Mouse (Mus musculus): ENCODE measurements around the gene Itpr2. TPM values are rescaled to one million over a fixed set of nuclear protein-coding genes. Genes with fewer than 3 reads are reported as not detected.

Gene Itpr2
- polyA plus RNA-seq, 1 experiment from 2014 or later: 5.9 TPM

- Histone ChIP-seq H3K4me3 (ENCODE audit: low read depth, low read length) (no peak overlapping the region), H3K36me3 (ENCODE audit: control insufficient read depth, insufficient read depth, low read length) (no peaks in the 10 kb centered on the region), H3K4me1 (replicated peaks; ENCODE audit: control insufficient read depth, insufficient read depth, low read length) (no peaks in the 10 kb centered on the region), H3K9ac (ENCODE audit: low read depth, low read length) (no peak overlapping the region; the same call in 1 of the 2 replicates), H3K27me3 (ENCODE audit: control insufficient read depth, insufficient read depth, low read length) (no peaks in the 10 kb centered on the region), H3K9me3 (ENCODE audit: control insufficient read depth, low read length) (no peaks in the 10 kb centered on the region), H3K27ac (ENCODE audit: low read depth, low read length) (no peak overlapping the region), H3K4me2 (replicated peaks; ENCODE audit: low read depth, low read length) (no peak overlapping the region)
- DNase-seq (ENCODE audit: low spot score) (no peak), ATAC-seq (ENCODE audit: low FRiP score) (no peak)
- 80% methylated on average over 3 of the region's 3 CpGs for WGBS
Measured at GRCm38 (mm10) chr6:146488749-146489148, 13.3 kb downstream of the Itpr2 start.

- Histone ChIP-seq H3K9me3 (ENCODE audit: control insufficient read depth, low read length) (no peaks in the 10 kb centered on the region), H3K4me3 (ENCODE audit: low read depth, low read length) (no peak overlapping the region), H3K36me3 (ENCODE audit: control insufficient read depth, insufficient read depth, low read length) (no peaks in the 10 kb centered on the region), H3K4me2 (replicated peaks; ENCODE audit: low read depth, low read length) (no peak overlapping the region), H3K27me3 (ENCODE audit: control insufficient read depth, insufficient read depth, low read length) (no peaks in the 10 kb centered on the region), H3K9ac (ENCODE audit: low read depth, low read length) (no peak overlapping the region), H3K4me1 (replicated peaks; ENCODE audit: control insufficient read depth, insufficient read depth, low read length) (no peaks in the 10 kb centered on the region), H3K27ac (ENCODE audit: low read depth, low read length) (no peak overlapping the region)
- DNase-seq (ENCODE audit: low spot score) (no peak), ATAC-seq (ENCODE audit: low FRiP score) (no peak)
- 75% methylated on average over 9 of the region's 9 CpGs for WGBS
Measured at GRCm38 (mm10) chr6:146487079-146487478, 14.9 kb downstream of the Itpr2 start.

GRCm38 (mm10) chr6:146486073-146486472 is 15.9 kb downstream of the Itpr2 start:
- H3K36me3 ChIP-seq (ENCODE audit: control insufficient read depth, insufficient read depth, low read length): no peaks in the 10 kb centered on the region
- ATAC-seq (ENCODE audit: low FRiP score) (no peak), DNase-seq (ENCODE audit: low spot score) (no peak)
- WGBS: 68% methylated on average over 4 of the region's 4 CpGs
- H3K27ac ChIP-seq (ENCODE audit: low read depth, low read length): no peak overlapping the region
- no peak overlapping the region for H3K4me2 ChIP-seq (replicated peaks; ENCODE audit: low read depth, low read length)
- H3K4me1 ChIP-seq (replicated peaks; ENCODE audit: control insufficient read depth, insufficient read depth, low read length): no peaks in the 10 kb centered on the region
- no peak overlapping the region for H3K4me3 ChIP-seq (ENCODE audit: low read depth, low read length)
- H3K27me3 ChIP-seq (ENCODE audit: control insufficient read depth, insufficient read depth, low read length): no peaks in the 10 kb centered on the region
- no peaks in the 10 kb centered on the region for H3K9me3 ChIP-seq (ENCODE audit: control insufficient read depth, low read length)
- no peak overlapping the region for H3K9ac ChIP-seq (ENCODE audit: low read depth, low read length)

GRCm38 (mm10) chr6:146481441-146481840 is 20.6 kb downstream of the Itpr2 start:
- no peaks in the 10 kb centered on the region for H3K27me3 ChIP-seq (ENCODE audit: control insufficient read depth, insufficient read depth, low read length)
- H3K9ac ChIP-seq (ENCODE audit: low read depth, low read length): no peak overlapping the region
- no peaks in the 10 kb centered on the region for H3K36me3 ChIP-seq (ENCODE audit: control insufficient read depth, insufficient read depth, low read length)
- no peak overlapping the region for H3K27ac ChIP-seq (ENCODE audit: low read depth, low read length)
- no peaks in the 10 kb centered on the region for H3K9me3 ChIP-seq (ENCODE audit: control insufficient read depth, low read length)
- H3K4me1 ChIP-seq (replicated peaks; ENCODE audit: control insufficient read depth, insufficient read depth, low read length): no peaks in the 10 kb centered on the region
- no peak for DNase-seq (ENCODE audit: low spot score)
- no peak for ATAC-seq (ENCODE audit: low FRiP score)
- H3K4me3 ChIP-seq (ENCODE audit: low read depth, low read length): no peak overlapping the region
- H3K4me2 ChIP-seq (replicated peaks; ENCODE audit: low read depth, low read length): no peak overlapping the region
- 76% methylated on average over 6 of the region's 6 CpGs for WGBS

- no peak overlapping the region for H3K4me3 ChIP-seq (ENCODE audit: low read depth, low read length)
- 83% methylated on average over 3 of the region's 3 CpGs for WGBS
- H3K4me1 ChIP-seq (replicated peaks; ENCODE audit: control insufficient read depth, insufficient read depth, low read length): no peaks in the 10 kb centered on the region
- H3K9ac ChIP-seq (ENCODE audit: low read depth, low read length): no peak overlapping the region
- no peak overlapping the region for H3K4me2 ChIP-seq (replicated peaks; ENCODE audit: low read depth, low read length)
- no peak overlapping the region for H3K27ac ChIP-seq (ENCODE audit: low read depth, low read length)
- no peaks in the 10 kb centered on the region for H3K36me3 ChIP-seq (ENCODE audit: control insufficient read depth, insufficient read depth, low read length)
- H3K27me3 ChIP-seq (ENCODE audit: control insufficient read depth, insufficient read depth, low read length): no peaks in the 10 kb centered on the region
- ATAC-seq (ENCODE audit: low FRiP score): no peak
- no peak for DNase-seq (ENCODE audit: low spot score)
- H3K9me3 ChIP-seq (ENCODE audit: control insufficient read depth, low read length): no peaks in the 10 kb centered on the region
Measured at GRCm38 (mm10) chr6:146480925-146481324, 21.1 kb downstream of the Itpr2 start.

DNA sequence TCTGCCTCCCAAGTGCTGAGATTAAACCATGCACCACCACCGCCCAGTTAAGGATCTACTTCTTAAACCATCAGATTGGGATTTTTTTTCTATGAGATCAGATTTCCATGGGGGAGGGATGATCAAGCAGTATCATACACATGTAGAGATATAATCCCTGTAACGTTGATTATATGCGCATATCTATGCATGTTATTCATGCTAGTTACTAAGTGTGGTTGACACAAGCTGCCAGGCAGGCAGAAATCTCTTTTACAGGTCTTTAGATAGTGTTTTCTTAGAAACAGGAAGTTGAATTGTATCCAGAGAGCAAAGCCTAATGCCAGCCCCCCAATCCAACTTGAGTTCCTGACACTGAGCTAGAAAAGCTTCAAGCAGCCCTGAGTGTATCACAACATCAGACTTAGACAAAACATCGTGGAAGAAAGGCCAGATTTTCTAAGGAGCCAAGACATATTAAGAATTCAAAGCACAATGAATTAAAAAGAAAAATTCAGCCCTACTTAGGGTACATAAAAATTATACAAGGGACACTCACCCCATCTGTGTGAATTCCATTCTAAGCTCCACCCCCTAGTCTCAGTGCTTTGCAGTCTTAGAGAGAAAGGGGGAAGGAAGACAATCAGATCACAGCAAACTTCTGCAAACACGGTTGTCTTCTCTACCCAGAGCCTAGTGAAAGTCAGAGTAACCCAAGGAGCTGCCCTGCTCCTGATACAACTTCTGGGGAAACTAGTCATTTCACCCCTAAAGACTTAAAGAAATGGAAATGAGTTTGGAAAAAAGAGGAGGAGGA is 22.9 kb downstream of the Itpr2 start:
- DNase-seq (ENCODE audit: low spot score): no peak
- H3K4me2 ChIP-seq (replicated peaks; ENCODE audit: low read depth, low read length): no peak overlapping the region
- H3K9me3 ChIP-seq (ENCODE audit: control insufficient read depth, low read length): no peaks in the 10 kb centered on the region
- 90% methylated on average over 5 of the region's 5 CpGs for WGBS
- H3K4me3 ChIP-seq (ENCODE audit: low read depth, low read length): no peak overlapping the region
- no peaks in the 10 kb centered on the region for H3K36me3 ChIP-seq (ENCODE audit: control insufficient read depth, insufficient read depth, low read length)
- no peaks in the 10 kb centered on the region for H3K27me3 ChIP-seq (ENCODE audit: control insufficient read depth, insufficient read depth, low read length)
- no peaks in the 10 kb centered on the region for H3K4me1 ChIP-seq (replicated peaks; ENCODE audit: control insufficient read depth, insufficient read depth, low read length)
- no peak for ATAC-seq (ENCODE audit: low FRiP score)
- no peak overlapping the region for H3K9ac ChIP-seq (ENCODE audit: low read depth, low read length)
- H3K27ac ChIP-seq (ENCODE audit: low read depth, low read length): no peak overlapping the region

- WGBS: 87% methylated on average over 1 of the region's 1 CpGs
- no peak for ATAC-seq (ENCODE audit: low FRiP score)
- Histone ChIP-seq H3K4me2 (replicated peaks; ENCODE audit: low read depth, low read length) (no peak overlapping the region), H3K27me3 (ENCODE audit: control insufficient read depth, insufficient read depth, low read length) (no peaks in the 10 kb centered on the region), H3K4me1 (replicated peaks; ENCODE audit: control insufficient read depth, insufficient read depth, low read length) (no peaks in the 10 kb centered on the region), H3K36me3 (ENCODE audit: control insufficient read depth, insufficient read depth, low read length) (no peaks in the 10 kb centered on the region), H3K27ac (ENCODE audit: low read depth, low read length) (no peak overlapping the region), H3K9ac (ENCODE audit: low read depth, low read length) (no peak overlapping the region), H3K9me3 (ENCODE audit: control insufficient read depth, low read length) (no peaks in the 10 kb centered on the region), H3K4me3 (ENCODE audit: low read depth, low read length) (no peak overlapping the region)
- DNase-seq (ENCODE audit: low spot score): no peak
Measured at GRCm38 (mm10) chr6:146476865-146477264, 25.2 kb downstream of the Itpr2 start.

- H3K36me3 ChIP-seq (ENCODE audit: control insufficient read depth, insufficient read depth, low read length): no peaks in the 10 kb centered on the region
- H3K27me3 ChIP-seq (ENCODE audit: control insufficient read depth, insufficient read depth, low read length): no peaks in the 10 kb centered on the region
- ATAC-seq (ENCODE audit: low FRiP score) (no peak), DNase-seq (ENCODE audit: low spot score) (no peak)
- H3K9me3 ChIP-seq (ENCODE audit: control insufficient read depth, low read length): no peaks in the 10 kb centered on the region
- no peak overlapping the region for H3K4me2 ChIP-seq (replicated peaks; ENCODE audit: low read depth, low read length)
- WGBS: 78% methylated on average over 4 of the region's 4 CpGs
- H3K4me1 ChIP-seq (replicated peaks; ENCODE audit: control insufficient read depth, insufficient read depth, low read length): no peaks in the 10 kb centered on the region
- H3K27ac ChIP-seq (ENCODE audit: low read depth, low read length): no peak overlapping the region
- H3K4me3 ChIP-seq (ENCODE audit: low read depth, low read length): no peak overlapping the region
- no peak overlapping the region for H3K9ac ChIP-seq (ENCODE audit: low read depth, low read length)
Measured at GRCm38 (mm10) chr6:146474166-146474565, 27.9 kb downstream of the Itpr2 start.

- no peak for ATAC-seq (ENCODE audit: low FRiP score)
- Histone ChIP-seq H3K27me3 (ENCODE audit: control insufficient read depth, insufficient read depth, low read length) (no peaks in the 10 kb centered on the region), H3K4me2 (replicated peaks; ENCODE audit: low read depth, low read length) (no peak overlapping the region), H3K9me3 (ENCODE audit: control insufficient read depth, low read length) (no peaks in the 10 kb centered on the region), H3K36me3 (ENCODE audit: control insufficient read depth, insufficient read depth, low read length) (no peaks in the 10 kb centered on the region), H3K4me3 (ENCODE audit: low read depth, low read length) (no peak overlapping the region), H3K9ac (ENCODE audit: low read depth, low read length) (no peak overlapping the region), H3K4me1 (replicated peaks; ENCODE audit: control insufficient read depth, insufficient read depth, low read length) (0 out of 2 replicates have a peak, but pooled peaks cover under 1% of the 10 kb centered on the region), H3K27ac (ENCODE audit: low read depth, low read length) (no peak overlapping the region)
- no peak for DNase-seq (ENCODE audit: low spot score)
- 80% methylated on average over 6 of the region's 6 CpGs for WGBS
Measured at GRCm38 (mm10) chr6:146473216-146473955, 28.6 kb downstream of the Itpr2 start.

All from hindbrain, embryonic 11.5 days (tissue).